Mouse (Mus musculus) telencephalon, adult 2 months (tissue): Measurements from ENCODE around the gene Kcnh1.

Experiments
- DNase-seq: peaks from one replicate; pipeline ENCODE4 v3.0.0-alpha.2; 2011; ENCODE audit warnings: low read depth, low spot score

Gene Kcnh1

DNA sequence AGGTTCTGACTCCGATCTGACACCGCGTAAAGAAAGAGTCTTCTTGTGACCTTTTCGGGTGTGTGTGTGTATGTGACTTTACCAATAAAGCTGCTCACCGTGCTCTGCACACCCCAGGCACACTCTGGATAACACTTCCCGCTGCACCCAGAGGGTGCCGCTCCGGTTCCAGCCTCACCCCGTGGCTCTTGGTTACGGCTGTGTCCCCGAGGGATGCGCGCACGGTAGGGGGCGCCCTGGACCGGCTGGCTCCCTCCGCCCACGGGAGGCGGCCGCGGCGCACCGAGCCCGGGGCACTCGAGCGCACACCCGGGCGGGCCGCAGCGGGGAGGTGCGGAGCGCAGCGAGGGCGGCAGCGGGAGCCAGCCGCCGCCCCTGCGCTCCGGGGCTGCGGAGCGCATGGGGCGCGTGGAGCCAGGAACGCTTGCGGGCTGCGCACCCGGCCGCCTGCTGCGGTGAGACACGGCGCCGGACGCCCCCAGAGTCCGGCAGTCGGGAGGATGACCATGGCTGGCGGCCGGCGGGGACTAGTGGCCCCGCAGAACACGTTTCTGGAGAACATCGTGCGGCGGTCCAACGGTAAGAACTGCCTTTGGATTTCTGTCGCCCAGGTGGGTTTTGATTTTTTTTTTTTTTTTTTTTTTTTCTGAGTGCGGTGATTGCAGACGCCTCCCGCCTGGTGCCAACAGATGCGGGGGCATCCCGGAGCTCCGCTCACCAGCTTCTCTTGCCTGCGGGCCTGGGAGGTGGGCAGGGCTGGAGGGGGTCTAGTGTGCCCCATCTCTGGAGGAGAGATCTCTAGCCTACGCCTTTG lies at the start of gene Kcnh1:
Kcnh1 (plus strand) TSS at position 267 of the 814 bp plus-strand sequence.
- peak; percentile 76 for DNase-seq

DNA sequence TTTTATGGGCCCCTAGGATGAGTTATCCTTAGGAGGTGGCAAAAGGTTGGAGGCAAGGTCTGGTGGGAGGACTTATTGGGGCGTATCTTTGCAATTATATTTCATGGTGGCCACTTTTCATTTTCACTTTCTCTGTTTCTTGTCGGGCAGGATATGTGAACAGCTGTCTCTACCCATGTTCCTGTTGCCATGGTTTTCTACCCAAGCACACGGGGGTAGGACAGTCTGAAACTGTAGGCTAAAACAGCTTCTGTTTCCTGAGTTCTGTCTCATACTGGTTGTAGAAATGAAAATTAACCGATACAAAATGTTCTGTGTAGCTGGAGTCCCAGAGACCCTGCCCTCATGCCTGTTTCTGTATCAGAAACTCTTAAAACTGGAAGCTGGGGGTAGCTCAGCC lies 39.4 kb upstream of the Kcnh1 start:
- no peak for DNase-seq

DNA sequence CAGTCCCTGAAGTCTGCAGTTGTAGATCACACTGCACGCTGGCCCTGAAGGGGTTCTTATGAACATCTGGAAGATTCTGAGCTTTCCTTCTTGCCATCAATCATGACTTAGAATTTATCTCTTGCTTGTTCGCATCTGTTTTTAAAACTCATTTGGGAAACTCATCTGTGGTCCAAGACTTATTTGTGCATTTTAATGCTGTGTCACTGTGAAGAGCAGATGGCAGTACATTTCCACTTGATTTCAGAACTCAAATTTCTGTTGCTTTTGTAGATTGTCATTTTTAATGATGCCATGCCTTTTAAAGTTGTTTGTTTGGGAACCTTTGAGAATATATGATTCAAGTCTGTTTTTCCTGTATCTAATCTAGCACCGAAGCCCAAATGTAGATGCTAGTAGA lies 19.1 kb upstream of the Kcnh1 start:
- DNase-seq: no peak

DNA sequence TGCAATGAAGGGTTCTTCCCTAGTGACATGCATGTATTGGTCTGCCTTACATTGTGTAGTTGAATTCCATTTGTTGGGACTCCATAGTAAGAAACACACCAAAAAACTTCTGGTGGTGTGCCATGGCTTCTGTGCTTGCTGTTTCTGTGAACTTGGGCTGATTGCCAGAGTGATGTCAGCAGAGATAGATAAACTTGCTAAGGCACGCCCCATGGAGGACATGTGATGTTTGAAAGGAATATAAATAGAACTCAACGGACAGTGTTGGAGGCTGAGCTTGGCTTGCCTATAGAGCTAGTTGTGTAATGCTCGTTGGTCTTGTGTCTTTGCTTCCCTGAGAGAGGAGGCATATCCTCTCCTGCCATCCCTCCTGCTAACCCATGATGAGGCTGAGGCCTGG lies 10.7 kb upstream of the Kcnh1 start:
- no peak for DNase-seq

- no peak for DNase-seq
Observed at GRCm38 (mm10) chr1:192181696-192182257, 8.8 kb upstream of the Kcnh1 start.

DNA sequence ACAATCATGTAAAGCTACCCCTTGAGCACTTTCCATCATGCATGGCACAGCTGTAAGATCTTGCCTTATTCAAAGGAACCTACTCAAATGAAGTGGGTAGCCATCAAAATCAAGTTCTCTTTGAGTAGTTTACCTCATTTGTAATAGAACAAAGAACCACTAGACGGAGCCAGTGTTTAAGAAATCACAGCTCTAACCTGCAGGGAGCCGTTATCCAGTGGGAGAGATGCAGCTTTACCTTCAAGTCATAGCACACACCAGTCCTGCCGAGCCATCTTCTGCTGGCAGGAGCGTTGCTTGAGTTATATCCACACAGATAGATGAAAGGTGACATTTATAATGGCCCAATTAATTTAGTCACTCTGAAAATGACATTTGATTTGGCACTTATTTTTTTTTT lies 1.5 kb upstream of the Kcnh1 start:
- DNase-seq: peak; percentile 73

- DNase-seq: no peak
Observed at GRCm38 (mm10) chr1:192189771-192190170, 803 bp upstream of the Kcnh1 start.

DNA sequence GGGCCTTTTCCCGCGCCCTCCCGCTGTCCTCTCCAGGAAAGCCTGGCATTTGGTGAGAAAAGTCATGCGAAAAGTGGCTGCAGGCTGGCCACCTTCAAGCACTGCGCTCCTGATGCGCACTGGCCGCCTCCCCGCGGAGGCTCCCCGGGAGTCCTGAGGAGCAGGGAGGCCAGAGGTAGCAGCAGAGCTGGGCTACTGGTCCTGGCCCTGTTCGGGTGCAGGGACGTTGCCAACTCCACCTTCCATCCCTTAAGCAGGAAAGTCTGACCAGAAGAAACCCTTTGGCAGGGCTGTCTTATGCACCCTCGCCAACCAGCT lies 707 bp downstream of the Kcnh1 start:
- no peak for DNase-seq

GRCm38 (mm10) chr1:192191859-192192258 lies 1.3 kb downstream of the Kcnh1 start:
- DNase-seq: no peak

- DNase-seq: no peak
Observed at GRCm38 (mm10) chr1:192192710-192193109, 2.1 kb downstream of the Kcnh1 start.

DNA sequence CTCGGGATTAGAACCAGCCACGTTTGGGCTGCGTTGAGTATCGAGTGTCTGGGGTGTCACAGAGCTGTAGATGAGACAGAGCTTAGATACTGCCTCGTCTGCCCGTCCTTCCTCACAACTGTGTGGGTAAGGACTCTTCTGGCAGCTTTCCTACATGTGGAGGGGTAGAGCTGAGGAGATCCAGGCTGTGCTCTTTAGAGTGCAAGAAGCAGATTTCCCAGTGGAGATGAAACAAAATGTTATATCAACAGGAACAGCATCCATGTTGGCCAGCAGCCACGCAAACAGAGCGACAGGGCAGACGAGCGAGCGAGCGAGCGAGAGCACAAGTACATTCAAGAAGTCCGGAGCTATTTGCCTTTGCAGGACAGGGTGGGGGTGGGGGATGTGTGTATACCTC lies 3.1 kb downstream of the Kcnh1 start:
- no peak for DNase-seq

- DNase-seq: no peak
Observed at GRCm38 (mm10) chr1:192197495-192197894, 6.9 kb downstream of the Kcnh1 start.

GRCm38 (mm10) chr1:192202936-192203335 lies 12.4 kb downstream of the Kcnh1 start:
- DNase-seq: no peak

DNA sequence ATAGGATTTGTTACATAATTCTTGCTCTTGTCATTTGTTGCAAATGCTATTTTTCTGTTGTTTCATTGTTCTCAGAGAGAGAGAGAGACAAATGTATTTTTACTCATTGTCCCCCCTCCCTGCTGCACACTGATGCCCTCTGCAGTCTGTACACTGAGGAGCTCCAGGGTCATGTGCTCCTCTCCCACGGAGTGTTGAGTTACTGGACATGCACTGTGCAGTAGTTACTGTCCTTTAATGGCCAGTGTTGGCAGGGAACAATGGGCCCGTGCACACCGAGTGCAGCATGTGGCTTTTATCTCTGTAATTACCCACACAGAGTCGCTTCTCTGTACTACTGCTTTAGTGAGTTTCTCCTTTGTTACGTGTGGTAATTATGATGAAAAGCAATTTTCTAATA lies 17.4 kb downstream of the Kcnh1 start:
- no peak for DNase-seq

- no peak for DNase-seq
Observed at GRCm38 (mm10) chr1:192212448-192212847, 21.9 kb downstream of the Kcnh1 start.

- DNase-seq: no peak
Observed at GRCm38 (mm10) chr1:192214666-192215065, 24.1 kb downstream of the Kcnh1 start.

DNA sequence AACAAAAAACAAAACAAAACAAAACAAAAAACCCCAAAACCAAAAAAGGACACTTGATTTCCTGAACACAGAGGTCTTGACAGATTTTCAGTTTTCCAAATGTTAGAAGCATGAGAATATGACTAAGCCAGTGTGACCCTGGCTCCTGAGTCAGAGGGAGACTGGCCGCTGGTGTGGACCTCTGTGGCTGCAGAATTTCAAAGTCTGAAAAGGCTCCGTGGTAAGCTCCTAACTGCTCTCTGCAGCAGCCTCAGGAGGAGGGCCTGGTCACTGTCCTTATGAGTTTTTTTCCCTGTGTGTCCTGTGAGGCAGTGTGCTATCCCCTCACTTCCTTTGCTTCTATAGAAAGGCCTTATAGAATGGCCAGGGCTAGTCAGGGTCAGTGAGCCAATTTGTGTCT lies 29.6 kb downstream of the Kcnh1 start:
- DNase-seq: no peak

- DNase-seq: no peak
Observed at GRCm38 (mm10) chr1:192224161-192224560, 33.6 kb downstream of the Kcnh1 start.

- DNase-seq: peak; percentile 60
Observed at GRCm38 (mm10) chr1:192232696-192233095, 42.1 kb downstream of the Kcnh1 start.

DNA sequence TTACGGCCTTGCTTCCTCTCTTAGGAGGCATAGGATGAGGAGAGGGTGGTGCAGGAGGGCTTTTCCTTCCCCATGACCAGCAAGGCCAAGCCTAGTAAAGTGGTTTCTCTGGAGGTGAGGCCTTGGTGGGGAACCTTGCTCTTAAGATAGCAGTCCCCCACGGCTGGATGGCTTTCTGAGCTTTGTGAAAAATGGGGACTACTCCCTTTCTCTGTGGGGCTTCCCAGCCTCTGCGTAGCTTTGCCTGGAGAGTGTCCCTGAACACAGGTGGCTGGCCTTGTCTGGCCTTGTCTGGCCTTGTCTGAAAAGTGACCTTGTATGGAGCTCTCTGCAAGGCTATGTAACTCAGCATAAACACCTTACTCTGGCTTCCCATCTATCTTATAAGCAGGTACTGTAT lies 56.3 kb downstream of the Kcnh1 start:
- no peak for DNase-seq

DNA sequence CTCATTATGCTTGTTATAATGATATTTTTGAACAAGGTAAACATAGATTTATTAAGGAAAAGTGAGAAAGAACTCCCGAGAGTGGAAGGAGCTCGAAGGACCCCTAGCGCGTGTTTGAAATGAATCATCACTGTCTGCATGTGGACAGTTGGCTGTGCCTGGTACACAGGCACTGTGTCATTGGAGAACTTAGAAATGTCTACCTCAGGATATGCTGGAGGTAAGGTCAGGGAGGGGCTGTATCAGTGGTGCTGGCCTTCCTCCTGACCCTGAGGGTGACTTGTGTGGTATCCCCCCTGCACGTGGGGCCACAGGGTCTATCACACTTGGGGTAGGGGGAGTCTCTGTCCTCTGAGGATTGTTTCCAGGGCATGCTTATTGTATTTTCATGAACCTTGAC lies 68.6 kb downstream of the Kcnh1 start:
- no peak for DNase-seq

GRCm38 (mm10) chr1:192259616-192260015 lies 69.0 kb downstream of the Kcnh1 start:
- no peak for DNase-seq

- DNase-seq: no peak
Observed at GRCm38 (mm10) chr1:192265704-192266103, 75.1 kb downstream of the Kcnh1 start.

DNA sequence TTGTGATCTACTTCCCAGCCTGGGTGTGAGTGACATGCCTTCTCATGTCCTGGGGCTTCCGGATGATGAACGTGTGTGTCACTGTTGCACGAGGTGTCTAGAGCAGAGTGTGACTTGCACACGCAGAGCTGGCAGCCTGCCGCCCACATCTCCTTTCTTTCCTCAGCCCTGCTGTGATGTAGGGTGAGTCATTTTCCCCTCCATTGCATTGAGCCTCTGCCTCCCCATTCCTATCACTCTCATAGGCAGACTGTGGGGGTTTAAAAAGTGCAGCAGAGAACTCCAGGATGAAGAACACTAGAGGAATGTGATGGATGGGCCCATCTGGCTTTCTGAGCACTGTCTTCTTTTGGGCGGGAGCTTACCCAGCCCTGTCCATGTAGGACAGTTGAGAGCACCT lies 76.4 kb downstream of the Kcnh1 start:
- peak; percentile 86 for DNase-seq
